Mouse (Mus musculus): ENCODE results near the gene Gars. TPM values are rescaled to one million over a fixed set of nuclear protein-coding genes. Genes with fewer than 3 reads are reported as not detected.

The Gars gene
- total and polyA plus RNA-seq, 3 experiments = 171 to 325 (median 225) TPM

- Histone ChIP-seq H3K27ac (ENCODE audit: control insufficient read depth, low read depth, low read length) (no peak overlapping the region), H3K9ac (ENCODE audit: control insufficient read depth, low read depth, low read length, poor library complexity, severe bottlenecking) (no peak overlapping the region), H3K4me3 (ENCODE audit: control insufficient read depth in 1 of 2, insufficient read depth in 1 of 2, low read depth in 2 of 2, low read length in 2 of 2) (no peak overlapping the region), H3K36me3 (ENCODE audit: control insufficient read depth in 1 of 2, insufficient read depth in 2 of 2, low read length in 2 of 2) (no peaks in the 10 kb centered on the region), H3K79me2 (ENCODE audit: control insufficient read depth, insufficient read depth, low read length, poor library complexity) (no peaks in the 10 kb centered on the region), H3K9me3 (replicated peaks; ENCODE audit: insufficient read depth, low read length) (no peaks in the 10 kb centered on the region), H3K27me3 (ENCODE audit: control insufficient read depth in 1 of 2, insufficient read depth in 2 of 2, low read length in 2 of 2) (no peaks in the 10 kb centered on the region), H3K4me1 (ENCODE audit: control insufficient read depth in 1 of 2, insufficient read depth in 2 of 2, low read length in 2 of 2) (no peaks in the 10 kb centered on the region)
- TF ChIP-seq POLR2AphosphoS5 (IDR thresholded peaks at IDR 0.05; ENCODE audit: borderline replicate concordance, low read depth, low read length) (no peak), USF2 (IDR thresholded peaks at IDR 0.05; ENCODE audit: borderline replicate concordance in 1 of 2, insufficient read depth in 1 of 2, low read depth in 1 of 2, low read length in 2 of 2) (no peak), UBTF (IDR thresholded peaks at IDR 0.05; ENCODE audit: borderline replicate concordance, insufficient read depth, low read depth, low read length) (no peak), USF1 (IDR thresholded peaks at IDR 0.05; ENCODE audit: low read depth, low read length) (no peak), BHLHE40 (IDR thresholded peaks at IDR 0.05; ENCODE audit: borderline replicate concordance, low read depth, low read length) (no peak), MXI1 (IDR thresholded peaks at IDR 0.05; ENCODE audit: low read depth, low read length) (no peak), MYC (IDR thresholded peaks at IDR 0.05; ENCODE audit: low read depth, low read length) (no peak), JUND (IDR thresholded peaks at IDR 0.05; ENCODE audit: low read depth, low read length) (no peak), POLR2AphosphoS2 (IDR thresholded peaks at IDR 0.05; ENCODE audit: low read length) (no peak), KAT2A (conservative IDR thresholded peaks at IDR 0.05; ENCODE audit: low read depth, low read length) (no peak), ETS1 (IDR thresholded peaks at IDR 0.05; ENCODE audit: low read depth, low read length) (no peak), MAZ (IDR thresholded peaks at IDR 0.05; ENCODE audit: low read depth, low read length) (no peak), NELFE (IDR thresholded peaks at IDR 0.05; ENCODE audit: low read depth, low read length) (no peak), SIN3A (IDR thresholded peaks at IDR 0.05; ENCODE audit: low read length) (no peak), RAD21 (IDR thresholded peaks at IDR 0.05; ENCODE audit: low read depth, low read length) (no peak), RCOR1 (IDR thresholded peaks at IDR 0.05; ENCODE audit: low read depth, low read length) (no peak), TCF12 (IDR thresholded peaks at IDR 0.05; ENCODE audit: low read depth, low read length) (no peak), GABPA (IDR thresholded peaks at IDR 0.05; ENCODE audit: low read depth, low read length) (no peak), MEF2A (IDR thresholded peaks at IDR 0.05; ENCODE audit: extremely low read depth, insufficient replicate concordance, low read depth, low read length, poor library complexity, severe bottlenecking) (no peak), POLR2A (IDR thresholded peaks at IDR 0.05; ENCODE audit: control insufficient read depth in 1 of 2, insufficient read depth in 1 of 2, low read depth in 1 of 2, low read length in 2 of 2, poor library complexity in 1 of 2) (no peak)
- DNase-seq (ENCODE audit: low read depth, low spot score) = no peak
These were observed 49.5 kb downstream of the Gars start for GRCm38 (mm10) chr6:55087355-55087754.

GRCm38 (mm10) chr6:55090639-55091038, 52.8 kb downstream of the Gars start:
- Histone ChIP-seq H3K79me2 (ENCODE audit: control insufficient read depth, insufficient read depth, low read length, poor library complexity) (no peaks in the 10 kb centered on the region), H3K4me1 (ENCODE audit: control insufficient read depth in 1 of 2, insufficient read depth in 2 of 2, low read length in 2 of 2) (no peaks in the 10 kb centered on the region), H3K27ac (ENCODE audit: control insufficient read depth, low read depth, low read length) (no peak overlapping the region), H3K9ac (ENCODE audit: control insufficient read depth, low read depth, low read length, poor library complexity, severe bottlenecking) (no peak overlapping the region), H3K36me3 (ENCODE audit: control insufficient read depth in 1 of 2, insufficient read depth in 2 of 2, low read length in 2 of 2) (no peaks in the 10 kb centered on the region), H3K27me3 (ENCODE audit: control insufficient read depth in 1 of 2, insufficient read depth in 2 of 2, low read length in 2 of 2) (no peaks in the 10 kb centered on the region), H3K4me3 (ENCODE audit: control insufficient read depth in 1 of 2, insufficient read depth in 1 of 2, low read depth in 2 of 2, low read length in 2 of 2) (no peak overlapping the region), H3K9me3 (replicated peaks; ENCODE audit: insufficient read depth, low read length) (no peaks in the 10 kb centered on the region)
- peak; percentile 21 to 27 (median 24); a peak in 5 of 6 replicates for TF ChIP-seq CTCF (IDR thresholded peaks at IDR 0.05 in 2 of 3, conservative IDR thresholded peaks at IDR 0.05 in 1 of 3; ENCODE audit: control insufficient read depth in 1 of 3, insufficient read depth in 1 of 3, low read depth in 2 of 3, low read length in 3 of 3, poor library complexity in 1 of 3, severe bottlenecking in 1 of 3)
- TF ChIP-seq UBTF (IDR thresholded peaks at IDR 0.05; ENCODE audit: borderline replicate concordance, insufficient read depth, low read depth, low read length) = no peak
- TF ChIP-seq E2F4 (IDR thresholded peaks at IDR 0.05; ENCODE audit: borderline replicate concordance, low read depth, low read length) = no peak
- TF ChIP-seq ZC3H11A (IDR thresholded peaks at IDR 0.05; ENCODE audit: low read depth, low read length) = no peak
- DNase-seq (ENCODE audit: low read depth, low spot score) = no peak

Measured in MEL (cell line).